Mouse (Mus musculus) fat pad, adult 2 months (tissue): ENCODE data around the gene Pik3cd.

Experiments used
- DNase-seq: peaks from one replicate; pipeline ENCODE4 v3.0.0-alpha.2; 2011; ENCODE audit warnings: low read depth, low spot score; ENCODE audit errors: extremely low read depth

Pik3cd gene

GRCm38 (mm10) chr4:149609256-149610025 lies 92.9 kb downstream of the Pik3cd start:
- no peak for DNase-seq

DNA sequence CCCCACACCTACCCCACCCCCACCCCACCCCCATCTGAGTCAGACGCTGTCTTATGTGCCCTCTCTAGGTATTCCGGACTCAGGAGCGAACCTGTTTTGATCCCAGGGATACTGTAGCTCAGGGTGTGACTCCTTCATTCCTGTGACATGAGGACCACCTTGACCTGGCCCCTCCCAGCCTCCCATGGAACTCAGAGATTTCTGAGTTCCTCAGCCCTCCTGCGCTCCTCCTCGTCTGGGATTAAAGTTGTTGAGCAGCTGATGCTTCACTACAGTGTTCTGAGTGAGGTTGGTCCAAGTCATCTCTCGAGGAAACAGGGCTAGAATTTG lies 94.1 kb downstream of the Pik3cd start:
- DNase-seq = no peak

DNA sequence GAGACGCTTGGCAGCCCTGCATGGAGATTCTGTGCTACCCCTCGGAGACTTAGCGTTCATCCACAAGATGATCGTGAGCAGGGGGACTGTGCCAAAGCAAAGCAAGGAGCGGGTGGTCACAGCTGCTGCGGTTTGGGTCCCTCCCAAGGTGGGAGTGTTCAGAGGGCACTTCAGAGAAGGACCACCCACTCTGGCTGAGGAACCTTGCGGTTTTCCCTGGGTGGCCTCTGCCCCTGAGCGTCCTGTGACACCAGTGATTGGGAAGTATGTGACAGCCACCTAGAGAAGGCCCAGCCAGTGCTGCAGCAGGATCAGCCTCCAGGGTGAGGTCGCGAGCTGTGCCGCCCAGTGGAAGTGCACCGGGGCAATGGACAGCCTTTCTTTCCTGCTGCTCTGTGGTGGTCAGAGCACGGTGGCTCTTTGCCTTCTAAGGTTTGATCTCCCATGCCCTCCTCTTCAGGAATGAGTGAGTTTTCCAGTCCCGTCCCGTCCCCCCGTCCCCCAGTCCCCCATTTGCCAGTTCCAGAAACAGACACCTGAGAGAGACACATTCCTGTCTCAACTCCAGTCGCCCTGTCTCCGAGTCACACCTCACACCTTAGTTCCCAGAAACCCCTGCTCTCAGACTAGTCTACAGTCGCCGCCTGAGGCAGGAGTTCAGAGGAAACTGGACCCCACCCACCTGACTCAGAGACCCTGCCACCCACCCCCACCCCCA lies 94.6 kb downstream of the Pik3cd start:
- no peak for DNase-seq

GRCm38 (mm10) chr4:149606766-149607358 lies 95.5 kb downstream of the Pik3cd start:
- DNase-seq = no peak

DNA sequence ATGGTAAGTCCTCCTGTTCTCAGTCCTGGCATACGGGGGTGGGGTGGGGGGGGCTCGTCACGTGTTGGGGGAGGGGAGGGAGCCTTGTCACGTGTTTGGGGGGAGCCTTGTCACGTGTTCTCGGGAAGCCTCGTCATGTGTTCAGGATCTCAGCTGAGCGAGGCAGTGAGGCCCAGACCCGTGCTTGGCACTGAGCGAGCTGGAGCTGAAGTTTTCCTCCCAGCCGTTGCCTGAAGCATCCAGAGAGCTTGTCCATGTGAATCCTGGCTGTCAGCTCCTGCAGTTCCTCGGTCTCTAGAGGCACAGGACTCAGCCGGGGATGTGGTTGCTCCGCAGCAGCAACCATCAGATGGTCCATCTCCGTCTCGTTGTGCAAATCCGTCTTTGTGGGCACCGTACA lies 96.3 kb downstream of the Pik3cd start:
- no peak for DNase-seq

GRCm38 (mm10) chr4:149604518-149604917 lies 97.9 kb downstream of the Pik3cd start:
- no peak for DNase-seq

DNA sequence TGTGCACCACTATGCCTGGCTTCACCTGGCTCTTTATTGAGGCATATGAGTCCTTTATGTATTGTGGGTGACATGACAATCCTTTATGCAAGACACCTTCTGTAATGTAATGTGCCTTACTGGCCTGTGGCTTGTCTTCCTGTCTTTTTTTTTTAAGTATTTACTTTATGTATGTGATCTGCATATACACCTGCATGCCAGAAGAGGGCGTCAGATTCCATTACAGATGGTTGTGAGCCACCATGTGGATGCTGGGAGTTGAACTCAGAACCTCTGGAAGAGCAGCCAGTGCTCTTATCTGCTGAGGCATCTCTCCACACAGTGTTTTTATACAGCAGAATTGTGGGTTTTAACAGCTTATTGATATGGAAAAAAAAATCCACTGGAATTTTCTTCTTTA lies 98.5 kb downstream of the Pik3cd start:
- DNase-seq = no peak

GRCm38 (mm10) chr4:149602236-149602635 lies 100.1 kb downstream of the Pik3cd start:
- no peak for DNase-seq

- no peak for DNase-seq
These were observed 100.9 kb downstream of the Pik3cd start for GRCm38 (mm10) chr4:149601484-149601883.

GRCm38 (mm10) chr4:149600130-149600529 lies 102.2 kb downstream of the Pik3cd start:
- DNase-seq = no peak

DNA sequence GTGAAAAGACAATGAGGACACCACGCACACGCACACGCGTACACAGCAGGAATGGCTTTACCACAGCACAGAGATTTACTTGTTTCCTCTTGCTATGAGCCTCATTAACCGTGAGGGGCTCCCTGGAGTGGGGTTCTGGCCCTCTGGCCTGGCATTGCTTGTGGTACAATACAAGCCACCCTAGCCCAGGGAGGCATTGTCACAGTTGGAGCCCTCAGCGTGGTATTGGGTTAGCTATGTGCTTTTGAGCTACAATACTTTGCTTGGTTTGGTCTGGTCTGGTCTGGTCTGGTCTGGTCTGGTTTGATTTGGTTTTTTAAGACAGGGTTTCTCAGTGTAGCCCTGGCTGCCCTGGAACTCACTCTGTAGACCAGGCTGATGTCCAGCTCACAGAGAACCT lies 102.8 kb downstream of the Pik3cd start:
- DNase-seq = no peak
